17 mouse cellular contexts compared by ENCODE assay signal in genomic region chr4:106067023-106067422, GRCm38 (mm10).
DNase-seq lines count a peak whose midpoint lies in the region; ATAC-seq and TF ChIP-seq lines count a peak whose summit lies in the region.
"Had no signal": no experiment of that assay in that cellular context is flagged by ENCODE, and none has a peak within 500 bp of the region (broad histone marks: within the 10 kb centered on the region; RNA-seq: fewer than 3 reads in every experiment).

No protein-coding gene starts in this region.

- TF ChIP-seq POLR2A in kidney, adult 2 months (IDR thresholded peaks at IDR 0.05; ENCODE audit: low read depth, low read length), result no peak

- H3K4me2 ChIP-seq in embryonic facial prominence, embryonic 14.5 days (ENCODE audit: low read depth, low read length), result no peak overlapping the region
- H3K4me2 ChIP-seq: embryonic facial prominence, embryonic 13.5 days; forebrain, embryonic 15.5 days; lung, embryonic 15.5 days had no signal

- H3K9ac ChIP-seq in embryonic facial prominence, embryonic 14.5 days (ENCODE audit: low read depth, low read length), result no peak overlapping the region
- H3K9ac ChIP-seq: embryonic facial prominence, embryonic 13.5 days; forebrain, embryonic 15.5 days; lung, embryonic 15.5 days had no signal

- H3K27ac ChIP-seq in embryonic facial prominence, embryonic 14.5 days (replicated peaks; ENCODE audit: low read depth, low read length), result no peak overlapping the region
- no peak overlapping the region for H3K27ac ChIP-seq in embryonic facial prominence, embryonic 10.5 days (replicated peaks)
- no peak overlapping the region for H3K27ac ChIP-seq in kidney, adult 2 months (ENCODE audit: insufficient read depth, low read depth, low read length)
- H3K27ac ChIP-seq in limb, embryonic 10.5 days, result peak overlapping the region; percentile 72
- H3K27ac ChIP-seq: embryonic facial prominence, embryonic 13.5 days; forebrain, embryonic 15.5 days; heart, adult 2 months; lung, embryonic 15.5 days had no signal

- intact Hi-C loops in heart, postnatal 14 days (cut with DNase I), result no loop called here

- H3K4me1 ChIP-seq in embryonic facial prominence, embryonic 14.5 days (ENCODE audit: control insufficient read depth, insufficient read depth, low read length), result peaks cover 12% of the 10 kb centered on the region
- peaks cover 5% of the 10 kb centered on the region; the same call in 1 of the 2 replicates for H3K4me1 ChIP-seq in embryonic facial prominence, embryonic 10.5 days
- H3K4me1 ChIP-seq in kidney, adult 2 months (ENCODE audit: control insufficient read depth, insufficient read depth, low read length), result no peaks in the 10 kb centered on the region
- H3K4me1 ChIP-seq in limb, embryonic 10.5 days, result peaks cover 46% of the 10 kb centered on the region

- no peak for ATAC-seq in embryonic facial prominence, embryonic 14.5 days (ENCODE audit: low read depth)
- ATAC-seq: forebrain, embryonic 15.5 days had no signal

- H3K4me3 ChIP-seq in embryonic facial prominence, embryonic 14.5 days (ENCODE audit: low read depth, low read length), result no peak overlapping the region
- H3K4me3 ChIP-seq in embryonic facial prominence, embryonic 10.5 days, result no peak overlapping the region
- no peak overlapping the region for H3K4me3 ChIP-seq in kidney, adult 2 months (ENCODE audit: insufficient read depth, low read depth, low read length)
- no peak overlapping the region for H3K4me3 ChIP-seq in limb, embryonic 10.5 days
- H3K4me3 ChIP-seq: embryonic facial prominence, embryonic 13.5 days; forebrain, embryonic 15.5 days; heart, adult 2 months; lung, embryonic 15.5 days had no signal

- TF ChIP-seq CTCF in kidney, adult 2 months (conservative IDR thresholded peaks at IDR 0.05; ENCODE audit: insufficient read depth, insufficient read length, low read depth, low read length), result no peak

- DNase-seq in embryonic facial prominence, embryonic 14.5 days (ENCODE audit: low spot score), result peak; percentile 43
- no peak for DNase-seq in embryonic facial prominence, embryonic 10.5 days (ENCODE audit: low spot score)
- peak; percentile 11 to 37 for DNase-seq in kidney, postnatal 4 days
- no peak for DNase-seq in kidney, adult 2 months
- peak; percentile 14 for DNase-seq in brain, adult 2 months (ENCODE audit: low read depth, low spot score)
- no peak for DNase-seq in limb, embryonic 10.5 days (ENCODE audit: low spot score)
- DNase-seq in heart, postnatal 14 days, result no peak
- DNase-seq in thymus, postnatal 36 days, result no peak
- DNase-seq: adrenal gland, adult 8-10 months; heart, adult 2 months; heart, postnatal 10 days; kidney, adult 8-10 months; liver; right cerebral cortex, postnatal 25 days had no signal

- no peaks in the 10 kb centered on the region for H3K9me3 ChIP-seq in embryonic facial prominence, embryonic 14.5 days (ENCODE audit: control insufficient read depth, low read length)
- H3K9me3 ChIP-seq in embryonic facial prominence, embryonic 10.5 days, result no peaks in the 10 kb centered on the region
- no peaks in the 10 kb centered on the region for H3K9me3 ChIP-seq in limb, embryonic 10.5 days (replicated peaks)
- H3K9me3 ChIP-seq: embryonic facial prominence, embryonic 13.5 days; forebrain, embryonic 15.5 days; lung, embryonic 15.5 days had no signal

- 80% methylated on average over 9 of the region's 9 CpGs for WGBS in embryonic facial prominence, embryonic 14.5 days
- WGBS in embryonic facial prominence, embryonic 10.5 days, result 84% methylated on average over 9 of the region's 9 CpGs
- WGBS in kidney, adult 2 months, result 69% methylated on average over 9 of the region's 9 CpGs
- WGBS in limb, embryonic 10.5 days, result 51% methylated on average over 9 of the region's 9 CpGs

- H3K36me3 ChIP-seq in embryonic facial prominence, embryonic 14.5 days (ENCODE audit: control insufficient read depth, insufficient read depth, low read length), result no peaks in the 10 kb centered on the region
- no peaks in the 10 kb centered on the region for H3K36me3 ChIP-seq in embryonic facial prominence, embryonic 10.5 days (replicated peaks)
- no peaks in the 10 kb centered on the region for H3K36me3 ChIP-seq in kidney, adult 2 months (ENCODE audit: control insufficient read depth, insufficient read depth, low read length)
- H3K36me3 ChIP-seq in limb, embryonic 10.5 days, result no peaks in the 10 kb centered on the region
- H3K36me3 ChIP-seq: embryonic facial prominence, embryonic 13.5 days; forebrain, embryonic 15.5 days; lung, embryonic 15.5 days had no signal

- no peaks in the 10 kb centered on the region for H3K27me3 ChIP-seq in embryonic facial prominence, embryonic 14.5 days (replicated peaks; ENCODE audit: control insufficient read depth, insufficient read depth, low read length)
- 0 out of 2 replicates have a peak, but pooled peaks cover 5% of the 10 kb centered on the region for H3K27me3 ChIP-seq in embryonic facial prominence, embryonic 10.5 days (replicated peaks; ENCODE audit: low read depth, poor library complexity, severe bottlenecking)
- H3K27me3 ChIP-seq in kidney, adult 2 months (replicated peaks; ENCODE audit: control insufficient read depth, insufficient read depth, low read length), result no peaks in the 10 kb centered on the region
- no peaks in the 10 kb centered on the region for H3K27me3 ChIP-seq in limb, embryonic 10.5 days (ENCODE audit: low read depth, poor library complexity, severe bottlenecking)
- H3K27me3 ChIP-seq: embryonic facial prominence, embryonic 13.5 days; forebrain, embryonic 15.5 days; lung, embryonic 15.5 days had no signal

Comparison
In these comparisons a context has a peak if more than half of its experiments do, and no peak if none do; other contexts are left out.
1. DNase-seq: peak in embryonic facial prominence, embryonic 14.5 days (single experiment), kidney, postnatal 4 days (2 of 2) and brain, adult 2 months (single experiment); none in embryonic facial prominence, embryonic 10.5 days (single experiment), kidney, adult 2 months (single experiment), limb, embryonic 10.5 days (single experiment), heart, postnatal 14 days (0 of 2) and thymus, postnatal 36 days (0 of 2).